Mouse (Mus musculus): Measurements from ENCODE around the gene Cdh23. TPM values are rescaled to one million over a fixed set of nuclear protein-coding genes. Genes with fewer than 3 reads are reported as not detected.
A peak's percentile ranks its signal among the peaks of the same experiment; 100 is the strongest.

The Cdh23 gene
- total RNA-seq, 1 experiment = 2.3 TPM

GRCm38 (mm10) chr10:60530633-60531032 is 165.7 kb downstream of the Cdh23 start:
- Histone ChIP-seq H3K9ac (ENCODE audit: insufficient read depth, low read depth, low read length, poor library complexity, severe bottlenecking) (no peak overlapping the region), H3K27ac (ENCODE audit: insufficient read depth, low read depth, low read length, poor library complexity, severe bottlenecking) (no peak overlapping the region), H3K4me3 (ENCODE audit: insufficient read depth in 1 of 2, low read depth in 1 of 2, low read length in 2 of 2, poor library complexity in 1 of 2, severe bottlenecking in 1 of 2) (no peak overlapping the region), H3K9me3 (ENCODE audit: control insufficient read depth, insufficient read depth, low read depth, low read length) (no peaks in the 10 kb centered on the region), H3K36me3 (ENCODE audit: control insufficient read depth, insufficient read depth, low read length, poor library complexity, severe bottlenecking) (no peaks in the 10 kb centered on the region), H3K4me1 (ENCODE audit: control insufficient read depth in 2 of 2, insufficient read depth in 2 of 2, low read length in 2 of 2, poor library complexity in 1 of 2) (peaks cover 0 to 5% of the 10 kb centered on the region in 2 experiments; a peak in 1 of 4 replicates)
- no peak for DNase-seq (ENCODE audit: low read depth, low spot score)
- in situ Hi-C loops (cut with MboI; ENCODE audit: low sequenced_read_pairs in 2 of 2, unreplicated experiment in 2 of 2) = loop anchor here in 1 of 2 experiments (10.0 kb wide), 1 partner anchor 224 kb away; the partner anchor contains the start of gene Slc29a3
- TF ChIP-seq MAFK (IDR thresholded peaks at IDR 0.05; ENCODE audit: insufficient read depth, low read depth, low read length) (no peak), HCFC1 (IDR thresholded peaks at IDR 0.05; ENCODE audit: borderline replicate concordance, insufficient read depth, low read length) (no peak), CHD2 (IDR thresholded peaks at IDR 0.05; ENCODE audit: low read depth, low read length) (no peak), ZC3H11A (IDR thresholded peaks at IDR 0.05; ENCODE audit: borderline replicate concordance, low read depth, low read length) (no peak), ZNF384 (IDR thresholded peaks at IDR 0.05; ENCODE audit: low read depth, low read length) (no peak)

GRCm38 (mm10) chr10:60527949-60528348 is 168.3 kb downstream of the Cdh23 start:
- H3K4me3 ChIP-seq (ENCODE audit: insufficient read depth in 1 of 2, low read depth in 1 of 2, low read length in 2 of 2, poor library complexity in 1 of 2, severe bottlenecking in 1 of 2) = no peak overlapping the region
- no peak overlapping the region for H3K9ac ChIP-seq (ENCODE audit: insufficient read depth, low read depth, low read length, poor library complexity, severe bottlenecking)
- in situ Hi-C loops (cut with MboI; ENCODE audit: low sequenced_read_pairs in 2 of 2, unreplicated experiment in 2 of 2) = no loop called here
- DNase-seq (ENCODE audit: low read depth, low spot score) = no peak
- H3K27ac ChIP-seq (ENCODE audit: insufficient read depth, low read depth, low read length, poor library complexity, severe bottlenecking) = no peak overlapping the region
- no peaks in the 10 kb centered on the region for H3K9me3 ChIP-seq (ENCODE audit: control insufficient read depth, insufficient read depth, low read depth, low read length)
- no peaks in the 10 kb centered on the region for H3K36me3 ChIP-seq (ENCODE audit: control insufficient read depth, insufficient read depth, low read length, poor library complexity, severe bottlenecking)
- TF ChIP-seq ZC3H11A (IDR thresholded peaks at IDR 0.05; ENCODE audit: borderline replicate concordance, low read depth, low read length) (no peak), HCFC1 (IDR thresholded peaks at IDR 0.05; ENCODE audit: borderline replicate concordance, insufficient read depth, low read length) (no peak), MAFK (IDR thresholded peaks at IDR 0.05; ENCODE audit: insufficient read depth, low read depth, low read length) (no peak), ZNF384 (IDR thresholded peaks at IDR 0.05; ENCODE audit: low read depth, low read length) (no peak), CHD2 (IDR thresholded peaks at IDR 0.05; ENCODE audit: low read depth, low read length) (no peak)
- no peaks in the 10 kb centered on the region for H3K4me1 ChIP-seq (ENCODE audit: control insufficient read depth in 2 of 2, insufficient read depth in 2 of 2, low read length in 2 of 2, poor library complexity in 1 of 2)

- Histone ChIP-seq H3K4me1 (ENCODE audit: control insufficient read depth in 2 of 2, insufficient read depth in 2 of 2, low read length in 2 of 2, poor library complexity in 1 of 2) (no peaks in the 10 kb centered on the region), H3K27ac (ENCODE audit: insufficient read depth, low read depth, low read length, poor library complexity, severe bottlenecking) (no peak overlapping the region), H3K36me3 (ENCODE audit: control insufficient read depth, insufficient read depth, low read length, poor library complexity, severe bottlenecking) (no peaks in the 10 kb centered on the region), H3K9ac (ENCODE audit: insufficient read depth, low read depth, low read length, poor library complexity, severe bottlenecking) (no peak overlapping the region), H3K4me3 (ENCODE audit: insufficient read depth in 1 of 2, low read depth in 1 of 2, low read length in 2 of 2, poor library complexity in 1 of 2, severe bottlenecking in 1 of 2) (no peak overlapping the region), H3K9me3 (ENCODE audit: control insufficient read depth, insufficient read depth, low read depth, low read length) (no peaks in the 10 kb centered on the region)
- DNase-seq (ENCODE audit: low read depth, low spot score) = no peak
- in situ Hi-C loops (cut with MboI; ENCODE audit: low sequenced_read_pairs in 2 of 2, unreplicated experiment in 2 of 2) = no loop called here
- TF ChIP-seq ZNF384 (IDR thresholded peaks at IDR 0.05; ENCODE audit: low read depth, low read length) (no peak), ZC3H11A (IDR thresholded peaks at IDR 0.05; ENCODE audit: borderline replicate concordance, low read depth, low read length) (no peak), MAFK (IDR thresholded peaks at IDR 0.05; ENCODE audit: insufficient read depth, low read depth, low read length) (no peak), CHD2 (IDR thresholded peaks at IDR 0.05; ENCODE audit: low read depth, low read length) (no peak), HCFC1 (IDR thresholded peaks at IDR 0.05; ENCODE audit: borderline replicate concordance, insufficient read depth, low read length) (no peak)
Observed at GRCm38 (mm10) chr10:60525081-60525480, 171.2 kb downstream of the Cdh23 start.

- Histone ChIP-seq H3K27ac (ENCODE audit: insufficient read depth, low read depth, low read length, poor library complexity, severe bottlenecking) (0 out of 2 replicates have a peak overlapping the region, but pooled peaks have one; percentile 11), H3K4me1 (ENCODE audit: control insufficient read depth in 2 of 2, insufficient read depth in 2 of 2, low read length in 2 of 2, poor library complexity in 1 of 2) (no peaks in the 10 kb centered on the region), H3K4me3 (ENCODE audit: insufficient read depth in 1 of 2, low read depth in 1 of 2, low read length in 2 of 2, poor library complexity in 1 of 2, severe bottlenecking in 1 of 2) (no peak overlapping the region), H3K36me3 (ENCODE audit: control insufficient read depth, insufficient read depth, low read length, poor library complexity, severe bottlenecking) (no peaks in the 10 kb centered on the region), H3K9me3 (ENCODE audit: control insufficient read depth, insufficient read depth, low read depth, low read length) (no peaks in the 10 kb centered on the region), H3K9ac (ENCODE audit: insufficient read depth, low read depth, low read length, poor library complexity, severe bottlenecking) (no peak overlapping the region)
- in situ Hi-C loops (cut with MboI; ENCODE audit: low sequenced_read_pairs in 2 of 2, unreplicated experiment in 2 of 2) = no loop called here
- no peak for DNase-seq (ENCODE audit: low read depth, low spot score)
- TF ChIP-seq ZC3H11A (IDR thresholded peaks at IDR 0.05; ENCODE audit: borderline replicate concordance, low read depth, low read length) (no peak), ZNF384 (IDR thresholded peaks at IDR 0.05; ENCODE audit: low read depth, low read length) (no peak), CHD2 (IDR thresholded peaks at IDR 0.05; ENCODE audit: low read depth, low read length) (no peak), MAFK (IDR thresholded peaks at IDR 0.05; ENCODE audit: insufficient read depth, low read depth, low read length) (no peak), HCFC1 (IDR thresholded peaks at IDR 0.05; ENCODE audit: borderline replicate concordance, insufficient read depth, low read length) (no peak)
Observed at GRCm38 (mm10) chr10:60516286-60516685, 180.0 kb downstream of the Cdh23 start.

- Histone ChIP-seq H3K4me3 (ENCODE audit: insufficient read depth in 1 of 2, low read depth in 1 of 2, low read length in 2 of 2, poor library complexity in 1 of 2, severe bottlenecking in 1 of 2) (no peak overlapping the region), H3K4me1 (ENCODE audit: control insufficient read depth in 2 of 2, insufficient read depth in 2 of 2, low read length in 2 of 2, poor library complexity in 1 of 2) (no peaks in the 10 kb centered on the region), H3K36me3 (ENCODE audit: control insufficient read depth, insufficient read depth, low read length, poor library complexity, severe bottlenecking) (no peaks in the 10 kb centered on the region), H3K9me3 (ENCODE audit: control insufficient read depth, insufficient read depth, low read depth, low read length) (no peaks in the 10 kb centered on the region), H3K9ac (ENCODE audit: insufficient read depth, low read depth, low read length, poor library complexity, severe bottlenecking) (no peak overlapping the region), H3K27ac (ENCODE audit: insufficient read depth, low read depth, low read length, poor library complexity, severe bottlenecking) (no peak overlapping the region)
- DNase-seq (ENCODE audit: low read depth, low spot score) = no peak
- TF ChIP-seq CHD2 (IDR thresholded peaks at IDR 0.05; ENCODE audit: low read depth, low read length) (no peak), HCFC1 (IDR thresholded peaks at IDR 0.05; ENCODE audit: borderline replicate concordance, insufficient read depth, low read length) (no peak), MAFK (IDR thresholded peaks at IDR 0.05; ENCODE audit: insufficient read depth, low read depth, low read length) (no peak), ZNF384 (IDR thresholded peaks at IDR 0.05; ENCODE audit: low read depth, low read length) (no peak), ZC3H11A (IDR thresholded peaks at IDR 0.05; ENCODE audit: borderline replicate concordance, low read depth, low read length) (no peak)
- in situ Hi-C loops (cut with MboI; ENCODE audit: low sequenced_read_pairs in 2 of 2, unreplicated experiment in 2 of 2) = no loop called here
Observed at GRCm38 (mm10) chr10:60498538-60498937, 197.8 kb downstream of the Cdh23 start.
